Mouse (Mus musculus) testis, adult 2 months (tissue): ENCODE data around the gene Hs6st1.

Source experiments
- CTCF ChIP-seq: fragments of 200-500 bp; IDR thresholded peaks from 2 replicates; pipeline ENCODE4 v1.5.1; 2012; ENCODE audit warnings: low read depth, mild to moderate bottlenecking, inconsistent platforms, low read length, moderate library complexity; ENCODE audit not compliant: control insufficient read depth, insufficient read depth, insufficient replicate concordance
- POLR2A ChIP-seq: fragments of 200-500 bp; IDR thresholded peaks from 2 replicates; pipeline ENCODE4 v1.6.1; 2012; ENCODE audit warnings: low read depth, mild to moderate bottlenecking, inconsistent platforms, low read length, moderate library complexity; ENCODE audit not compliant: control insufficient read depth

GRCm38 (mm10) chr1:36121172-36121571 is 53.0 kb downstream of the Hs6st1 start:
- no peak for TF ChIP-seq CTCF
- no peak for TF ChIP-seq POLR2A
